Mouse (Mus musculus) lung, postnatal 0 days (tissue): ENCODE data around the gene Cdv3. TPM values are rescaled to one million over a fixed set of nuclear protein-coding genes. Genes with fewer than 3 reads are reported as not detected.

Experiments used
- ATAC-seq: fragments of 200-750 bp; cut with Nextera tagmentation; 2 replicates; pipeline ENCODE4 v1.8.0; 2017; ENCODE audit warnings: moderate library complexity
- DNase-seq: peaks from one replicate; pipeline ENCODE4 v3.0.0-alpha.2; 2016; ENCODE audit warnings: low spot score
- H3K27ac ChIP-seq: fragments of 300-500 bp; sonication (generic); 2 replicates; pipeline ENCODE4 v1.5.1; 2014; ENCODE audit warnings: antibody characterized with exemption, mild to moderate bottlenecking, low read length, mixed read lengths
- H3K27me3 ChIP-seq: fragments of 300-500 bp; sonication (generic); replicated peaks from 2 replicates; pipeline ENCODE4 v1.6.1; 2014; ENCODE audit warnings: low read length, mixed read lengths; ENCODE audit not compliant: insufficient read depth
- H3K36me3 ChIP-seq: fragments of 300-500 bp; sonication (generic); 2 replicates; pipeline ENCODE4 v1.6.1; 2014; ENCODE audit warnings: low read length, mixed read lengths; ENCODE audit not compliant: insufficient read depth
- H3K4me1 ChIP-seq: fragments of 300-500 bp; sonication (generic); 2 replicates; pipeline ENCODE4 v1.6.1; 2014; ENCODE audit warnings: antibody characterized with exemption, low read depth, low read length, mixed read lengths; ENCODE audit not compliant: insufficient read depth
- H3K4me2 ChIP-seq: fragments of 300-500 bp; sonication (generic); replicated peaks from 2 replicates; pipeline ENCODE4 v1.6.1; 2014; ENCODE audit warnings: low read depth, mild to moderate bottlenecking, low read length, moderate library complexity, mixed read lengths
- H3K4me3 ChIP-seq: fragments of 300-500 bp; sonication (generic); 2 replicates; pipeline ENCODE4 v1.5.1; 2014; ENCODE audit warnings: low read depth, low read length
- H3K9ac ChIP-seq: fragments of 300-500 bp; sonication (generic); replicated peaks from 2 replicates; pipeline ENCODE4 v1.6.1; 2014; ENCODE audit warnings: low read depth, mild to moderate bottlenecking
- H3K9me3 ChIP-seq: fragments of 300-500 bp; sonication (generic); 2 replicates; pipeline ENCODE4 v1.6.1; 2016; ENCODE audit warnings: low read length, mixed read lengths
- CTCF ChIP-seq: IDR thresholded peaks from 2 replicates; pipeline ENCODE4 v1.5.1; 2016; ENCODE audit warnings: antibody characterized with exemption, mild to moderate bottlenecking
- EP300 ChIP-seq: IDR thresholded peaks from 2 replicates; pipeline ENCODE4 v1.6.1; 2016; ENCODE audit warnings: antibody characterized with exemption, mild to moderate bottlenecking, control low read depth
- WGBS: fragments of 180-500 bp; shearing (Covaris S2); extraction: QIAGEN DNeasy Blood & Tissue Kit; methylation state at CpG from one replicate; pipeline ENCODE4 v1.1.7; 2014; 5-methylcytosine and 5-hydroxymethylcytosine counted together
- polyA plus RNA-seq: library from polyadenylated mRNA; unstranded; fragments of >200 nt; fragmentation: Nextera tagmentation; extraction: Ambion mirVana; gene quantifications from 2 replicates; pipeline ENCODE4 v1.2.1, GENCODE M21; 2015

The Cdv3 gene
- polyA plus RNA-seq, 1 experiment from 2014 or later = 60.2 TPM

DNA sequence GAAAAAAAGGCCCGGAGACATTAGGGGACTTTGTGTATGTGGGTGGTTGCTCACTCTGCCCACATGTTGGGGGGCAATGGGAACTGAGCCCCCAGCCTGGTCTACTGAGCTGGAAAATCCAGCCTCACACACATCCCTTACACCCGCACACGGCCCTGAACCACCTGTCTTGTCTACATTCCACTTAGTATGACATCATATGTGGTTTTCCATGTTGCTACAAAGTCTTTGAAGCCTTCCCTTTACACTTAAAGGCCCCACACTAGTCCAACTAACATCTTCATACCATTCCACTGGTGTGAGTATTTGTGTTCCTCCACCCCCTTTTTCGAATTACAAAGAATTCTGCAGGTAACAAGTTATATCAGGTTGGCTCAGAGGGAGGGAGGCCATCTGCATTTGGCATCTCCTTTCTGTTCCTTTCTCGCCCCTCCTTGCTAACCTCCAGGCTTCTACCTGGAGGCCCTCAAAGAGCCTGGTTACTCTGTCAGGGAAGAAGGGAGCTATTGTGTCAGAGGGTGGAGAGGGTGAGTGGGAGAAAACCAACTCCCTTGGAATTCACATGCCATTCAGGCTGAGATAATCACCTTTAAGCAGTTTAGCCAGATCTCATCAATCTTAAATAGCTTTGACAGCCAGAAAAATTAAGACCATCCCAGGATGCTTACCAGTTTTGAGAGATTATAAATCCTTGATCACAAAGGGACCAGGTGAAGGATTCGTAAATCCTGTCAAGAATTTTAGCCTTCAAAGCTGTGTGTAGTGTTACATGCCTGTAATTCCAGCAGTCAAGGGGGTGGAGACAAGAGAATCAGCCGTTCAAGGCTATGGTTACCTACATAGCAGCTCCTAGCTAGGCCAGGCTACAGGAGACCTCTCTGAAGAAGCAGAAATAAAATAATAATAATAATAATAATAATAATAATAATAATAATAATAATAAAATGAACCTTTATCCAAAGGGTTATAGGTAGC, 11.0 kb upstream of the Cdv3 start:
- Histone ChIP-seq H3K4me3 (no peak overlapping the region), H3K4me2 (no peak overlapping the region), H3K36me3 (no peaks in the 10 kb centered on the region), H3K9me3 (no peaks in the 10 kb centered on the region), H3K27me3 (no peaks in the 10 kb centered on the region), H3K27ac (no peak overlapping the region), H3K9ac (no peak overlapping the region), H3K4me1 (no peaks in the 10 kb centered on the region)
- DNase-seq (no peak), ATAC-seq (no peak)
- TF ChIP-seq EP300 (no peak), CTCF (no peak)
- WGBS = 54% methylated on average over 7 of the region's 7 CpGs

DNA sequence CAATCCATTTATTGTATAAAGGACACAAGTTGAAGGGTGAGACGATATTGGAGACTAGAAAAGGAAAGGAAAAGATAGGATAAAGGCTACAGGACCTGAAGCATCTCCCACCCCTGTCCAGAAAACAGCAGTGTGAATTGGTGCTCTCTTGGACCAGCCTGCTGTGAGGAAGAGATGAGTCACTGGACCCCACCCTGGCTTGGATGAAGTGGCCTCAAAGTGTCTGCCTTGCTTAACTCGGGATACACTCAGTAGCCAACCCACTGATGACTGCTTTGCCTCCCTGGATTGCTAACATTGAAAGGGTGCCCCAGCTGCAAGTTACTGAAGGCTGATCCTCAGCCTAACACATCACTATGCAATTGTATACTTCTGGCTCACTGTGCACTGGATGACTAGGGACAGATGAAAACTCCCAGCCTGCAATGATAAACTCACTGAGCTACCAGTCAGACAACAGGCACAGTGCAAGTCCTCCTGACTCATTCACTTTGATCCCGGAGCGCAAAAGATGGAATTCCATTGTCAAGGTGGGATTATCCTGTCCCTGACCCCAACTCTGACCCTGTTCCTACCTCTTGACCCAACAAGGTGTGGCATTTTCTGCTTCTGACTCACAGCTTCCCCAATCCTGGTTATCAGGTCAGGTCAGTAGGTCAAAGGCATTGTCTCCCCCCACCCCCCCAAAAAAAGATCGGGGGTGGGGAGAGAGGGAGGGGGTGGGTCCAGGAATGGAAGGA, 6.8 kb upstream of the Cdv3 start:
- Histone ChIP-seq H3K36me3 (no peaks in the 10 kb centered on the region), H3K4me1 (no peaks in the 10 kb centered on the region), H3K9me3 (no peaks in the 10 kb centered on the region), H3K4me2 (no peak overlapping the region), H3K27ac (no peak overlapping the region), H3K4me3 (no peak overlapping the region), H3K27me3 (no peaks in the 10 kb centered on the region), H3K9ac (no peak overlapping the region)
- ATAC-seq = no peak
- TF ChIP-seq EP300 = no peak
- TF ChIP-seq CTCF = no peak
- WGBS = 67% methylated on average over 5 of the region's 5 CpGs
- no peak for DNase-seq

DNA sequence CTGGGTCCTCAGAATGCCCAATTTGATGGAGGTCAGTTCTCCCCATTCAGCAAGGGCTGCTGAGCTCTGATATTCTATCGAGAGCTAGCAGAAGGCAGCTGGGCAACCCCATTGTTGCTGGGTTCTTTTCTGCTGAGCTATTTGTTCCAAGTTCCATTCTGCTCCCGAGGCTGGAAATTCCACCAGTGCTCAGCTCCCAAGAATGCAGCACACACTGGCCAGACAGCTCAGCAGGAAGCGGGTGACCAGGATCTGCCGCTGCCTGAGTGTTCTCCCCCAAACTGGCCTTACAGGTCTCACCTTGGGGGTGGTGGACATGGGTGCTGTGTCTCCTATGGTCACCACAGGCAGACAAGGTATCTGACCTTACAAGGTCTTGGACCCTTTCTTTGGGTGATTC, 4.3 kb upstream of the Cdv3 start:
- WGBS = 61% methylated on average over 4 of the region's 4 CpGs
- Histone ChIP-seq H3K9me3 (no peaks in the 10 kb centered on the region), H3K4me3 (no peak overlapping the region), H3K4me2 (no peak overlapping the region), H3K27me3 (no peaks in the 10 kb centered on the region), H3K9ac (no peak overlapping the region), H3K27ac (no peak overlapping the region), H3K4me1 (peaks cover 6% of the 10 kb centered on the region; the same call in 1 of the 2 replicates), H3K36me3 (no peaks in the 10 kb centered on the region)
- ATAC-seq (no peak), DNase-seq (no peak)
- TF ChIP-seq CTCF (no peak), EP300 (no peak)

DNA sequence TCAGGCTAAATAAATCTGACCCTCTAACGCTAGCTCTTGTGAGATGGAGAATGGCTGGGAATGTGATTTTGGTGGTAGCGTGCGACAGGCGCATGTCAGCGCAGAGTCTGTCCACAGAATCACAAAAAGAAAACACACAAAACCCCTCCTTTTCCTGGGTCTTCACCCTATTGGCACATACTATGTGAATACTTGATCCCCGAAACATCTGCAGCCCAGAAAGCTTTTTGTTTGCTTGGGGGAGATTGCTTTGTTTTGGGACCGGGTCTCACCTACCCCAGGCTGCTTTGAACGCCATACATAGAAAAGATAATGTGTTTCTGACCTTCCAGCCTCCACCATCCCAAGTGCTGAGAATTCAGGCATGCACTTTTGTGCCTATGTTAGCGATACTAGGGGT, 716 bp upstream of the Cdv3 start:
- H3K27ac ChIP-seq = peak overlapping the region; percentile 76
- no peak for DNase-seq
- H3K27me3 ChIP-seq = no peaks in the 10 kb centered on the region
- no peak for TF ChIP-seq CTCF
- no peak for TF ChIP-seq EP300
- no peak for ATAC-seq
- peaks cover 6% of the 10 kb centered on the region; the same call in 1 of the 2 replicates for H3K4me1 ChIP-seq
- H3K9ac ChIP-seq = no peak overlapping the region
- peak overlapping the region; percentile 15; the same call in 1 of the 2 replicates for H3K4me3 ChIP-seq
- H3K36me3 ChIP-seq = no peaks in the 10 kb centered on the region
- 52% methylated on average over 9 of the region's 9 CpGs for WGBS
- no peaks in the 10 kb centered on the region for H3K9me3 ChIP-seq
- peak overlapping the region; percentile 52 for H3K4me2 ChIP-seq

DNA sequence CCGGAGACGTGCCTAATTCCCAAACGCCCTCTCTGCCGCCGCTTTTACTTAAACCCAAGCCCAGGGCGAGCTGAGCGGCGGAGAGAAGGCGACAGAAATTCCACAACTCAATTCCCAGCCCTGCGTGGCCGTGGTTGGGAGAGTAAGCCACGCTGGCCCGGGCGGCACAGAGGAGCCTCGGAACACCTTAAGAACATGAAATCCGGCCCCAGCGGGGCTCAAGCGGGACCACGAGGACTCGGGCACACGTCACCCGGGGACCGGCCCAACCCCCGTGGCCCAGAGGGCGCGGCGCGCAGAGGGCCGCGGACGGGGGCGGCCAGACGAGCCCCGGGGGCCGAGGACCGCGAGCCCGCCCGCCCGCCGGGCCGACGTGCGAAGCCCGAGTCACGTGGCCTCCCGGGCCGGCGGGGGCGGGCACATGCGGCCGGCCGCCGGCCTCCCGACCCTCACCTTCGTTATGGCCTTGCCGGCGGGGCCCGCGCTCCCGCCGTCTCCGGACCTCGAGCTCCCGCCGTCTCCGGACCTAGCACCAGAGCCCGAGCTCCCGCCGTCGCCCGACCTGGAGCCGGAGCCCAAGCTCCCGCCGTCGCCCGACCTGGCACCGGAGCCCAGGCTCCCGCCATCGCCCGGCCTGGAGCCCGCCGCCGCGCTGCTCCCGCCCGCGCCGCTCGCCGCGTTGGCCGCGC, 895 bp downstream of the Cdv3 start:
- Histone ChIP-seq H3K36me3 (no peaks in the 10 kb centered on the region), H3K4me3 (peak overlapping the region; percentile 80), H3K9ac (peak overlapping the region; percentile 99), H3K4me2 (peak overlapping the region; percentile 71), H3K27me3 (no peaks in the 10 kb centered on the region), H3K9me3 (no peaks in the 10 kb centered on the region), H3K4me1 (peaks cover 6% of the 10 kb centered on the region; the same call in 1 of the 2 replicates), H3K27ac (peak overlapping the region; percentile 98)
- WGBS = 2% methylated on average over 74 of the region's 94 CpGs
- ATAC-seq (peak; percentile 49), DNase-seq (peak; percentile 79)
- no peak for TF ChIP-seq EP300
- TF ChIP-seq CTCF = no peak
